Mouse (Mus musculus): Measurements from ENCODE around the gene Mkrn2os.

The Mkrn2os gene

GRCm38 (mm10) chr6:115595667-115596066, 3.3 kb upstream of the Mkrn2os start:
- DNase-seq (ENCODE audit: low read depth, low spot score), result no peak
- no peaks in the 10 kb centered on the region for H3K36me3 ChIP-seq (ENCODE audit: control insufficient read depth, insufficient read depth, low read length, poor library complexity, severe bottlenecking)
- H3K27me3 ChIP-seq (ENCODE audit: control insufficient read depth, insufficient read depth, low read length, poor library complexity, severe bottlenecking), result no peaks in the 10 kb centered on the region

- Histone ChIP-seq H3K27me3 (ENCODE audit: control insufficient read depth, insufficient read depth, low read length, poor library complexity, severe bottlenecking) (no peaks in the 10 kb centered on the region), H3K36me3 (ENCODE audit: control insufficient read depth, insufficient read depth, low read length, poor library complexity, severe bottlenecking) (no peaks in the 10 kb centered on the region)
- peak; percentile 42 for DNase-seq (ENCODE audit: low read depth, low spot score)
Observed at GRCm38 (mm10) chr6:115594463-115594862, 2.1 kb upstream of the Mkrn2os start.

GRCm38 (mm10) chr6:115593252-115593651, 876 bp upstream of the Mkrn2os start:
- DNase-seq (ENCODE audit: low read depth, low spot score), result no peak
- Histone ChIP-seq H3K27me3 (ENCODE audit: control insufficient read depth, insufficient read depth, low read length, poor library complexity, severe bottlenecking) (no peaks in the 10 kb centered on the region), H3K36me3 (ENCODE audit: control insufficient read depth, insufficient read depth, low read length, poor library complexity, severe bottlenecking) (no peaks in the 10 kb centered on the region)

DNA sequence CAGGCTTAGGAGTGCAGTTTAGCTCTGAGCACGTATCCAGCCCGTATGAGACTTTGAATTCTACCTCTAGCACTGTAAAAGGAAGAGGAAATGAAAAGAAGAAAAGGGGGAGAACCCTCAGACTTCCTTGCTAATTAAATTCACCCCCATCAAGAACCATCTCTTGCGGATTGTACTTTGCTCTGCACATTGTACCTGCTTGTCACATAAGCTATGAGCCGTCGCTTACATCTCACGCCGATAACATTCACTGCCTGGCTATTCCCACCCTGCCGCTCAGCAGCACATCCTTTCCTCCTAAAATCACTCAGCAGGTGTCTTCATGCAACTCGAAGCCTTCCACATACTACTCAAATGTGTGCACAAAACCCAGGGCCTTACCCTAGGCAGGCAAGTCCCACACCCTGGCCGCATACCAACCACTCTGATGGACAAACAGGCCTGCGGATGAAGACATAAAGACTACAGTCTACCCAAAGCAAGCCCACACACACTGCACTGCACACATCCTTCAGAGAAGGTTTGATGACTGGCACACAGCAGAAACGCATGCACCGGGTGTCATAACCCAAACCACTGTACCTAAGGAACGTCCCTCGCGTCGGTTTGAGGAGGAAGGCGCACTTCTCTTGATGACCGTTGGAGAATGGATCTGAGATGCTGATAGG, 550 bp downstream of the Mkrn2os start:
- DNase-seq (ENCODE audit: low read depth, low spot score), result no peak
- H3K27me3 ChIP-seq (ENCODE audit: control insufficient read depth, insufficient read depth, low read length, poor library complexity, severe bottlenecking), result no peaks in the 10 kb centered on the region
- no peaks in the 10 kb centered on the region for H3K36me3 ChIP-seq (ENCODE audit: control insufficient read depth, insufficient read depth, low read length, poor library complexity, severe bottlenecking)

GRCm38 (mm10) chr6:115586321-115586720, 6.1 kb downstream of the Mkrn2os start:
- no peak for DNase-seq (ENCODE audit: low read depth, low spot score)
- no peaks in the 10 kb centered on the region for H3K27me3 ChIP-seq (ENCODE audit: control insufficient read depth, insufficient read depth, low read length, poor library complexity, severe bottlenecking)
- H3K36me3 ChIP-seq (ENCODE audit: control insufficient read depth, insufficient read depth, low read length, poor library complexity, severe bottlenecking), result no peaks in the 10 kb centered on the region

- Histone ChIP-seq H3K27me3 (ENCODE audit: control insufficient read depth, insufficient read depth, low read length, poor library complexity, severe bottlenecking) (no peaks in the 10 kb centered on the region), H3K36me3 (ENCODE audit: control insufficient read depth, insufficient read depth, low read length, poor library complexity, severe bottlenecking) (no peaks in the 10 kb centered on the region)
- no peak for DNase-seq (ENCODE audit: low read depth, low spot score)
Observed at GRCm38 (mm10) chr6:115584176-115584575, 8.2 kb downstream of the Mkrn2os start.

DNA sequence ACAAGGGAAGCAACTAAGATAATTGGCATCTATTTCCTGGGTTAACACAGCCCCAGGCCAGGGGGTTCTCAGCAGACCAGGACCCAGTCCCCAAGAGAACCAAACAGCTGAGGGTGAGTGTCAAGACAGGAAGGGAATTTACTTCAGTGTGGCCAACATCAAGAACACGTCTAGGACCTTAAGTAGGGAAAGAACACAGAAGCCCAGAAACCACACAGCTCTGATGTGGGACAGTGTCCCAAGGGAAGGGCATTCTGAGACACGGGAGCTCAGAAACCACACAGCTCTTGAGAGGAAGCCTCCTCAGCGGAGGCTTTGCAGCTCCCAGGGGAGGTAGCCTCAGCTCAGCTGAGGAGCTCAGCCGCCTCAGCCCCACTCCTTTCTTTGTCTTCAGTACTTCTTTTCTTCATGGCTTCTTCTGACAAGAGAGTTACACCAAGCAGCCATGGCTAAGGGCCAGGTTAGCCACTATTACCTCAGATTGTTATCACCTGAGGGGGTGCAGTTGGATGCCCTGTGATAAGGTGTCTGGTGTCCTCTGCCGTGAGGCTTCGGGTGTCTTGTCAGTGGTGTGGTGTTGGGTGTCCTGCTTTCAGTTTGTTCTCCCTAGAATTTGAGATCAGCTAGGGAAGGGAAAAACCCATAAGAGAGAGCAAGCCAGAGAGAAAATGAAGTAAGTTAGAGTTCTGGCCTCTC, 8.8 kb downstream of the Mkrn2os start:
- peak; percentile 46 for DNase-seq (ENCODE audit: low read depth, low spot score)
- Histone ChIP-seq H3K27me3 (ENCODE audit: control insufficient read depth, insufficient read depth, low read length, poor library complexity, severe bottlenecking) (no peaks in the 10 kb centered on the region), H3K36me3 (ENCODE audit: control insufficient read depth, insufficient read depth, low read length, poor library complexity, severe bottlenecking) (no peaks in the 10 kb centered on the region)

DNA sequence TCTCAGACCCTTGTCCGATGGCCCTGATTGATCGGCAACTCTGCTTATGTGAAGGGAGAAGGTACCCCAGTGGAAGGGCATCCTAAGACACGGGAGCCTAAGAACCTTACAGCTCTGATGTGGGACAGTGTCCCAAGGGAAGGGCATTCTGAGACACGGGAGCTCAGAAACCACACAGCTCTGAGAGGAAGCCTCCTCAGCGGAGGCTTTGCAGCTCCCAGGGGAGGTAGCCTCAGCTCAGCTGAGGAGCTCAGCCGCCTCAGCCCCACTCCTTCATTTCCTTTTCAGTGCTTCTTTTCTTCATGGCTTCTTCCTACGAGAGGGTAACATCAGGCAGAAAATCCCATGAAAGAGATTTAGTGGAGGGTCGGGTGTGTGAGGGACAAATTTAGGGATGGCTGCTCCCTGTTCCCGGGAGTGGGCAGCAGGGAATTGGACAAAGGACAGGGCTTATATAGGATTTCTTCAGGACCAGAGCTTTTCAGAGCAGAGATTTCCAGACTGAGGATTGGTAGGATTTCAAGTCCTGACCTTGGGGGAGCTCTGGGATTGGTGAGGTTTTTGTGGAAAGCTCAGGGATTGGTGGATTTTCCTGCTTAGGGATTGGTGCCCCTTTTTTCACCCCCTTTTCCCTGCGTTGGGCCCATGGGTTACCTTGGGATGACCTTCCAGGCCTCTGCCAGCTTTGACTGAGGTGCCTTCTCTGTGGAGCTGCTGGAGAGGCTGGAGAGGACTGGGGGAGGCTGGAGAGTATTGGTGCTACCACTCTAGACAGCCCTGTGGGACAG, 9.9 kb downstream of the Mkrn2os start:
- DNase-seq (ENCODE audit: low read depth, low spot score), result peak; percentile 18

GRCm38 (mm10) chr6:115580810-115581209, 11.6 kb downstream of the Mkrn2os start:
- DNase-seq (ENCODE audit: low read depth, low spot score), result no peak
- Histone ChIP-seq H3K36me3 (ENCODE audit: control insufficient read depth, insufficient read depth, low read length, poor library complexity, severe bottlenecking) (peaks cover 2% of the 10 kb centered on the region; the same call in 1 of the 2 replicates), H3K27me3 (ENCODE audit: control insufficient read depth, insufficient read depth, low read length, poor library complexity, severe bottlenecking) (no peaks in the 10 kb centered on the region)

More for the DNA sequence above, 9.9 kb downstream of the Mkrn2os start:
- H3K27me3 ChIP-seq (ENCODE audit: control insufficient read depth, insufficient read depth, low read length, poor library complexity, severe bottlenecking), result no peaks in the 10 kb centered on the region
- H3K36me3 ChIP-seq (ENCODE audit: control insufficient read depth, insufficient read depth, low read length, poor library complexity, severe bottlenecking), result peaks cover 2% of the 10 kb centered on the region; the same call in 1 of the 2 replicates

DNA sequence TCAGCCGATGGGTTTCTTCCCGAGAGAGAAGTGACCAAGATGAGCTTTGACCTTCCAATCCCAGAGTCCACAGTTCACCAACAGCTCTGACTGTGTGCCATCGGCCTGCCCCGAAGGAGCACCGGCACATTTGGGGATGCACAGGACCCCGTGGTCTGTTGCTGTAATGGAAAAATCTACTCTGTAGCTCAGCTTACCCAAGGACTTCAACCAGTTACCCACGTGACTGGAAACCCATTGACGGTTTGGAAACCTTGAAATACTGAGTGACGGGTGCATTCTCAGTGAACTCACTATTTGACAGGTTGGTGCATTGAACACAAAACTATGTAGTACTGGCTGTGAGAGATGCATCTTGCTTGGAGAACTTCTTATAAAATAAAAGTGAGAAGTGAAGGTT, 14.4 kb downstream of the Mkrn2os start:
- Histone ChIP-seq H3K36me3 (ENCODE audit: control insufficient read depth, insufficient read depth, low read length, poor library complexity, severe bottlenecking) (peaks cover 2% of the 10 kb centered on the region; the same call in 1 of the 2 replicates), H3K27me3 (ENCODE audit: control insufficient read depth, insufficient read depth, low read length, poor library complexity, severe bottlenecking) (no peaks in the 10 kb centered on the region)
- no peak for DNase-seq (ENCODE audit: low read depth, low spot score)

- no peak for DNase-seq (ENCODE audit: low read depth, low spot score)
- H3K36me3 ChIP-seq (ENCODE audit: control insufficient read depth, insufficient read depth, low read length, poor library complexity, severe bottlenecking), result peaks cover 2% of the 10 kb centered on the region; the same call in 1 of the 2 replicates
- no peaks in the 10 kb centered on the region for H3K27me3 ChIP-seq (ENCODE audit: control insufficient read depth, insufficient read depth, low read length, poor library complexity, severe bottlenecking)
Observed at GRCm38 (mm10) chr6:115577407-115577806, 15.0 kb downstream of the Mkrn2os start.

- H3K27me3 ChIP-seq (ENCODE audit: control insufficient read depth, insufficient read depth, low read length, poor library complexity, severe bottlenecking), result no peaks in the 10 kb centered on the region
- H3K36me3 ChIP-seq (ENCODE audit: control insufficient read depth, insufficient read depth, low read length, poor library complexity, severe bottlenecking), result peaks cover 2% of the 10 kb centered on the region; the same call in 1 of the 2 replicates
- DNase-seq (ENCODE audit: low read depth, low spot score), result no peak
Observed at GRCm38 (mm10) chr6:115574171-115574570, 18.2 kb downstream of the Mkrn2os start.

- H3K36me3 ChIP-seq (ENCODE audit: control insufficient read depth, insufficient read depth, low read length, poor library complexity, severe bottlenecking), result 0 out of 2 replicates have a peak, but pooled peaks cover 2% of the 10 kb centered on the region
- DNase-seq (ENCODE audit: low read depth, low spot score), result no peak
- H3K27me3 ChIP-seq (ENCODE audit: control insufficient read depth, insufficient read depth, low read length, poor library complexity, severe bottlenecking), result no peaks in the 10 kb centered on the region
Observed at GRCm38 (mm10) chr6:115565479-115566045, 26.8 kb downstream of the Mkrn2os start.
